Mouse (Mus musculus): ENCODE measurements around the gene Scamp5.

DNA sequence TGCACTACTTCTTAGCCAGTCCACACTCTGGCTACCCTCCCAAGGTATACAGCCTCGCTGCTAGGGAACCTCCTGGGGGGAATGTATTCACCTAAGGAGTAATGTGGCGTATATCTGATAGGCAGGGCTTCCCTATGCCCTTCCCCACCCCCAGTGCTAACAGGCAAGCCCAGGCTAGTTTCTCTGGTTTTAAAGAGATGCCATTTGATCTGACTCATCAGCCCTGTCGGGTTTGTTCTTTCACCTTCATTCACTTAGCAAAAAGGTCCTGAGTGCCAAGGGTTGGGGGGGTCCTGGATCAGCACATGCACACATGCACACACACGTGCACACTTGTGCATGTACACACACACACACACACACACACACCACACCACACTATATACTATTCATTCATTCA, 39.9 kb downstream of the Scamp5 start:
- TF ChIP-seq POLR2A (IDR thresholded peaks at IDR 0.05; ENCODE audit: borderline replicate concordance, low read depth, low read length) (no peak), CTCF (IDR thresholded peaks at IDR 0.05; ENCODE audit: low read depth, low read length) (no peak)

All from bone marrow macrophage, adult 2 months (primary cell).